Mouse (Mus musculus) left cerebral cortex, adult 2 months (tissue): ENCODE measurements at regions not wholly inside any gene's neighbourhood (a gene's known extent, or its start where the extent isn't known, plus 50 kb on each side); places are given as distances from the start of the nearest gene placed in this dataset.

Source experiments
- DNase-seq, 2 experiments: peaks; one replicate each; pipeline ENCODE4 v3.0.0; 2021 to 2022; ENCODE audit warnings: low spot score in 2 of 2, mixed read lengths in 1 of 2; ENCODE audit errors: extremely low spot score in 1 of 2
- H3K27ac ChIP-seq: fragments of 200-600 bp; 2 replicates; pipeline ENCODE4 v1.8.1; 2022
- H3K4me3 ChIP-seq: fragments of 200-600 bp; 2 replicates; pipeline ENCODE4 v1.8.1; 2022
- CTCF ChIP-seq: fragments of 200-600 bp; IDR thresholded peaks from 2 replicates; pipeline ENCODE4 v1.8.1; 2022; ENCODE audit warnings: antibody characterized with exemption, mild to moderate bottlenecking, moderate library complexity
- intact Hi-C: fragments of 180-260 bp; cut with DNase I; formaldehyde crosslinking; loops from one replicate; pipeline ENCODE4 v1.15.1; 2025

GRCm38 (mm10) chr10:110534387-110534786, 78.4 kb upstream of the Nav3 start:
- Histone ChIP-seq H3K27ac (no peak overlapping the region), H3K4me3 (no peak overlapping the region)
- intact Hi-C loops: no loop called here
- no peak for DNase-seq
- no peak for TF ChIP-seq CTCF

GRCm38 (mm10) chr10:110542712-110543111, 86.7 kb upstream of the Nav3 start:
- H3K27ac ChIP-seq: no peak overlapping the region
- no peak overlapping the region for H3K4me3 ChIP-seq
- no peak for TF ChIP-seq CTCF
- intact Hi-C loops: loop anchor here (10.0 kb wide), 1 partner anchor 172 kb away; no protein-coding TSS in a partner anchor
- no peak for DNase-seq

- Histone ChIP-seq H3K4me3 (no peak overlapping the region), H3K27ac (no peak overlapping the region)
- no peak for TF ChIP-seq CTCF
- DNase-seq: peak in 1 of 2 experiments; percentile 11
- intact Hi-C loops: loop anchor here (10.0 kb wide), 1 partner anchor 166 kb away; no protein-coding TSS in a partner anchor
Observed at GRCm38 (mm10) chr10:110548391-110548790, 92.4 kb upstream of the Nav3 start.

GRCm38 (mm10) chr10:110553954-110554353, 98.0 kb upstream of the Nav3 start:
- no peak overlapping the region for H3K4me3 ChIP-seq
- intact Hi-C loops: no loop called here
- DNase-seq: no peak
- TF ChIP-seq CTCF: no peak
- no peak overlapping the region for H3K27ac ChIP-seq

DNA sequence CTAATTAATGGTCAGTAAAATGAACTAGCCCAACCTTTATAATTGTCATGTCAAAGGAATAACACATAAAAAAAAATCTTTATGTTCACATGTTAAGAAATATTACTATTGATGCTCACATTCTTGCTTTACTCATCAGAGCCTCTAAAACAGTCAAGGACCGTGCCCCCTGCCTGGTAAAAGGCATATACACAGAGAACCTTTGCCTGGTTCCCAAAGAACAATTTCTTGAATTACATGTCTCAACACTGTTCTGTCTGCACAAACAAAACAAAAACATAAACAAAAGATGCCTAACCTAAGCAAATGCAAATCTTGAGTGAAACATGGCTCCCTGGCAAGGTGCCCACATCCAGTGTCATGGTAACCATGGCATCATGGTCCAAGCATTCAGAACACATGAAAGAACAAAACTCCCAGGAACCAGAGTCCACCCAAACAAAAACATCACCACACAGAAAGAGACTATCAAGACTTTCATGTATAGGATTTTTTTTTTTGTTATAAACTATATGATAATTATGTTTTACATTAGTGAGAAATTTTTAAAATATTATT, 100.4 kb upstream of the Nav3 start:
- intact Hi-C loops: no loop called here
- Histone ChIP-seq H3K27ac (no peak overlapping the region), H3K4me3 (no peak overlapping the region)
- no peak for DNase-seq
- TF ChIP-seq CTCF: no peak

DNA sequence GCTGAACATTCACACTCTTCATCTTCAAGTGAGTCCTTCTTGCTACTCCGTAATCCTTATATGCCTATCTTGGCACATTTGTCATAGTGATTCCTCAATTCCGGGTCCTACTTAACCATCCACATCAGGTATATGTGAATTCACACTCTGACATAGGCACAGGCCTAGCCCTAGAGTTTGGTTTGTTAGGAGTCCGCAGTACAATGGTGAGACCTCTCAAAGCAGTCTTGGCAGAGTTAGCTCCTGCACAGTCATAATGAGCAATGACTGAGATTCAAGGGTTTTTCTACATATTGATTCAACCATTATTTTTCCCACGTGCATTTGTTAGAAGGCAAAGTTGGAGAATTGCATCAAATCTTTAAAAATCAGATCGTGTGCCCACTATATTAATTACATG, 107.1 kb upstream of the Nav3 start:
- intact Hi-C loops: loop anchor here (1.0 to 10.0 kb wide), 3 partner anchors 91 to 218 kb away; no protein-coding TSS in a partner anchor
- TF ChIP-seq CTCF: no peak

DNA sequence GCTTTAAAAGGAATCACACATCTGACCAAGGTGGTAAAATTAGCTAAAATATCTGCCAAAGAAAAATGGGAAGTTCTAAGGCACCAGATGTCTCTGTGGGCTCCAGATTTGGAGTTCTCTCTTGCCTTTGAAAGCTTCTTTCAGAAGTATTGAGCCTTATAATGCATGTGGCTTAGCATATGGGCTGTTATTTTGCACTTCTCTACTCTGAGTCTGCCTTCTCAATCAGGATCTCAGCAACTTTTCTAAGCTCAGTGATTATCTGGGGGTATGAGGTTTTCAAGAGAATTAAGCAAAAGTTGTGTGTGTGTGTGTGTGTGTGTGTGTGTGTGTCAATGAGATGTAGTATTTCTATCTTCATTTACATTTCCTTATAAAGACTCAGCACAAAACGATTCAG, 107.6 kb upstream of the Nav3 start:
- no peak overlapping the region; the same call in 1 of the 2 replicates for H3K27ac ChIP-seq
- no peak for DNase-seq
- TF ChIP-seq CTCF: no peak
- H3K4me3 ChIP-seq: no peak overlapping the region
- intact Hi-C loops: loop anchor here (1.0 to 10.0 kb wide), 3 partner anchors 91 to 219 kb away; no protein-coding TSS in a partner anchor

More for the DNA sequence above, 107.1 kb upstream of the Nav3 start:
- Histone ChIP-seq H3K27ac (peak overlapping the region; percentile 53), H3K4me3 (no peak overlapping the region)
- DNase-seq: no peak

DNA sequence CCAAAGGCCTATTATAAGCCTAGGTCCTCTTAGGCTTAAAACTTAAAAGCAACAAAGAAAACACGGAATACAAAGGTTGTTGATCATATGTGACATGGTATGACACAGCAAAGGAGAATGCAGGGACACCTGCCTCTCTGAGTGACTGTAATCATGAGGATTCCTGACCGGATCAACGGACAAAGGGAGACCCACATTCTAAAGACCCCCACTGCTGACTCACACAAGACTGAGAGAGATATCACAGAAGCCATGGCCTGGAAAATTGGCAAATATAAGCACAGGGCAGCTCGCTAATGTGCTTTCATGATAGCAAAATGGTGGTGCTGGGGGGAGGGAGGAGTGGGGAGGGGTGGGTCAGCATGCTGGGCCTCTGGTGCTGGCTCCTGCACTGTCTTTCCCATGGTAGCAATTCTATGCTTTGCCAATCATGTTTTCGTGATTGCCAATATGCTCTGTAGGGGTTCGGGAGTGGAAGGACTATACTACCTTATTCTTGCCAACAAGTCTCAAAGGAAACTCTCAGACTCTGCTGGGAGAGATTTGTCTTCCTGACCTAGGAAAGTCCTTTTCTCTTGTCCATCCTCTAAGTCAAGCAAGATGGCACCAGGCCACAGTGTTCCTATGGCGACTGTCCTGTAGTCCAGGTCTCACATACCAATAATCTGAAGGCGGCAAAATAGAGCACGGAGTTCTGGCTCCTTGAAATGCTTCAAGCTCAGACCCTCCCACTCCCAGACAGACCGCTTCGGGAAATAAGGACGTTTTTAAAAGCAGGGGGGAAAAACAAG, 110.5 kb upstream of the Nav3 start:
- no peak for TF ChIP-seq CTCF
- Histone ChIP-seq H3K4me3 (no peak overlapping the region), H3K27ac (no peak overlapping the region)
- intact Hi-C loops: loop anchor here (10.0 kb wide), 1 partner anchor 222 kb away; no protein-coding TSS in a partner anchor
- DNase-seq: no peak

- TF ChIP-seq CTCF: no peak
- DNase-seq: no peak
- intact Hi-C loops: loop anchor here (1.0 kb wide), 1 partner anchor 130 kb away; no protein-coding TSS in a partner anchor
- H3K27ac ChIP-seq: peak overlapping the region; percentile 42; the same call in 1 of the 2 replicates
- H3K4me3 ChIP-seq: no peak overlapping the region
Observed at GRCm38 (mm10) chr10:110570465-110570864, 114.5 kb upstream of the Nav3 start.

DNA sequence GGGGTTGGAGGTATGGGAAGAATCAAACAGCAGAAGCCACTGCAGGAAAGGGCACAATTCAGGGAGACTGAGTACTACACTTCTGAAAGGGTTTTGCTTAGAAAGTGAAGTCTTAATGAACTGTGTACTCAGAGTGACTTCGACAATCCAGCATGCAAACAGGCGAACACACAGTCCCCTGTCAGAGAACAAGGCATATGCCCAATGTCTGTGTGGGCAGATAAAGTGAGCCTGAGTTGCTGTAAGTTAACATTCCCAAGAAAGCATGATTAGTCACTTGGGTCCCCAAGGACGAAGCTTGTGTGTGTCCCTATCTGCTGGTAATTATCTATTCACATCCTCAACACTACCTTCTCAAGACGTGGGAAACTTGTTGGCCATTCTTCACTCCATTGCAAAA, 115.2 kb upstream of the Nav3 start:
- peak overlapping the region; percentile 42; the same call in 1 of the 2 replicates for H3K27ac ChIP-seq
- no peak for TF ChIP-seq CTCF
- no peak for DNase-seq
- intact Hi-C loops: no loop called here
- no peak overlapping the region for H3K4me3 ChIP-seq

DNA sequence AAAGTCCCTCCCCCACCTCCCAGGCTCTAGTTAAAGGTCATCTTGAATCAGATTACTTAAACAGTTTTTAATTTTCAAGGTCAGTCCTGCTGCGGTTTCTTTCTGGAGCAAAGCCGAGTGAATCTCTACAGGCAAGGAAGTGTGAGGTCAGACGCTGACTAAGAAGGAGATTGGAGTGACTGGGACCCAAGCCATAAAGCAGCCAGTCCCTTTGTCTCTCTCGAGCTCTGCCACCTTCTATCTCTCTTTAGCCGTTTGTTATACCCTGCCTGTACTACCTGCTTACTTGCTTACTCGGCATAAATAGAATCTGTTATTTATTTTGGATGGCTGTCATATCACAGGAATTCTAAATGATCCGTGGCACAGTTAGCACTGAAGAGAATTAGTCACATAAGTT, 117.5 kb upstream of the Nav3 start:
- DNase-seq: no peak
- no peak for TF ChIP-seq CTCF
- H3K27ac ChIP-seq: no peak overlapping the region

DNA sequence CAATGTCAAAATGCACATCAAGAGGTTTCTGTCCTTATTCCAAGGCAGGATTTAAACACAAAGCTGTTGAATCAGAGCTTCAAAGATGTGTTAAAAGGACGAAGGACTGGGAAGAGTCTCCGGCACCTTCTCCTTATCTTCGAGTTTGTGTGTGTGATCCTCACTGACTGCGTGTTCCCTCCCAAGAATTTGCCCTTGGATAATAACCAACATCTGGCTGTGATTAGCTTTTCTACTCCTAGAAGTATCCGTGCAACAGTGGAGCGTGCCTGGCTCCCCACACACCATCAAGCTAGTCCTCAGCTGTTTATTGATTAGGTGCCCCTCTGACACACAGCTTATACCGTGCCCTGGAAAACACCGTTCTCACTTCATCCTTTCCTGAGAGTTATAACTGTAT, 130.0 kb upstream of the Nav3 start:
- TF ChIP-seq CTCF: no peak
- no peak for DNase-seq
- H3K27ac ChIP-seq: no peak overlapping the region
- intact Hi-C loops: no loop called here
- H3K4me3 ChIP-seq: no peak overlapping the region

More for the DNA sequence above, 117.5 kb upstream of the Nav3 start:
- no peak overlapping the region for H3K4me3 ChIP-seq
- intact Hi-C loops: no loop called here
